ENCODE assay signal across 19 mouse cellular contexts in the genomic region with DNA sequence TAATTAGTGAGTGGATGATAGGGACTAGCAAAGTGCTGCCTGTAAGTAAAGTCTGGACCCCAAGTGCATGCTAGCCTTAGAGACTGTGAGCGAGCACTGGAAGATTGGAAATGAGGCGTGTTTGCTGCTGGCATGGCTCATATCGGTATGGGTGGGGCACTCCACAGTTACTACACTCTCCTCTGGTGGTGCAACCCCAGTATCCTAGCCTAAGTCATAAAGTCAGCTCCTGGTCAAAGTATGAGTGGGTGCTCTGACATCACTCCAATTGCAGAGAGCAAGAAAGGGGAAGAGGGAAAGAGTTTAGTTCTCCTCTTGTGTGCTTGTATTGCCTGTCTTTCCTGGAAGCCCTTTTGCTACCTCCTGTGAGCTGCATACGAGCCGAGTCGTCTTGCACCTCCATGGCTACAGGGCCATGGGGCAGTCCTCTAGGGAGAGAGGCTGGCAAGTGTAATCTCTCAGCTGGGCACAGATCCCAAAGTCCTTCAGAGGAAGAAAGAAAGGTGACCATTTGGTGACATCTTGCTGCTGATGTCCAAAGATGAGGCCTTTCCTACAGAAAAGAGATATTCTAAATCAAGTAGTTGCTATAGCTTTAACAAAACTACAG.
A peak's percentile ranks its signal among the peaks of the same experiment; 100 is the strongest.
DNase-seq lines count a peak whose midpoint lies in the region; ATAC-seq lines count a peak whose summit lies in the region.
"Had no signal": no experiment of that assay in that cellular context is flagged by ENCODE, and none has a peak within 500 bp of the region (broad histone marks: within the 10 kb centered on the region; RNA-seq: fewer than 3 reads in every experiment).

No protein-coding gene starts in this region.

- no peak for ATAC-seq in hindbrain, embryonic 13.5 days (ENCODE audit: low FRiP score)
- peak; percentile 58; the same call in 1 of the 2 replicates for ATAC-seq in intestine, embryonic 14.5 days (replicated peaks; ENCODE audit: low FRiP score, low TSS enrichment, low read depth)
- ATAC-seq: Patski had no signal

- peak; percentile 57 for DNase-seq in adrenal gland, adult 2 months
- DNase-seq in adrenal gland, postnatal 4 days (ENCODE audit: low spot score in 2 of 2) = no peak
- no peak for DNase-seq in hindbrain, embryonic 10.5 days (ENCODE audit: low spot score)
- no peak for DNase-seq in intestine, embryonic 14.5 days (ENCODE audit: low spot score)
- peak; percentile 52 to 63 for DNase-seq in monocyte, adult 2 months (ENCODE audit: low read depth in 1 of 2, low spot score in 2 of 2)
- DNase-seq in testis, postnatal 14 days (ENCODE audit: low spot score) = no peak
- no peak for DNase-seq in layer of hippocampus, postnatal 10 days (ENCODE audit: low spot score in 2 of 2)
- DNase-seq: gastrocnemius, postnatal 14 days; layer of hippocampus, adult 9-11 months; right cerebral cortex, postnatal 4 days; thymus, postnatal 36 days had no signal

- H3K27me3 ChIP-seq in hindbrain, embryonic 10.5 days (ENCODE audit: insufficient read depth, poor library complexity, severe bottlenecking) = no peaks in the 10 kb centered on the region
- 0 out of 2 replicates have a peak, but pooled peaks cover 5% of the 10 kb centered on the region for H3K27me3 ChIP-seq in hindbrain, embryonic 13.5 days
- H3K27me3 ChIP-seq in intestine, embryonic 14.5 days (replicated peaks; ENCODE audit: control insufficient read depth, insufficient read depth, low read length) = no peaks in the 10 kb centered on the region
- H3K27me3 ChIP-seq: heart, embryonic 15.5 days; hindbrain, embryonic 15.5 days; Patski; stomach, embryonic 15.5 days had no signal

- 76% methylated on average over 6 of the region's 6 CpGs for WGBS in hindbrain, embryonic 10.5 days
- 80% methylated on average over 6 of the region's 6 CpGs for WGBS in hindbrain, embryonic 13.5 days
- WGBS in intestine, embryonic 14.5 days = 79% methylated on average over 6 of the region's 6 CpGs

- H3K4me3 ChIP-seq in hindbrain, embryonic 10.5 days = no peak overlapping the region
- H3K4me3 ChIP-seq in hindbrain, embryonic 13.5 days = no peak overlapping the region
- no peak overlapping the region for H3K4me3 ChIP-seq in intestine, embryonic 14.5 days (ENCODE audit: low read depth, low read length)
- H3K4me3 ChIP-seq: heart, embryonic 15.5 days; hindbrain, embryonic 15.5 days; myocyte; stomach, embryonic 15.5 days had no signal

- H3K9me3 ChIP-seq in hindbrain, embryonic 10.5 days = no peaks in the 10 kb centered on the region
- no peaks in the 10 kb centered on the region for H3K9me3 ChIP-seq in hindbrain, embryonic 13.5 days
- no peaks in the 10 kb centered on the region for H3K9me3 ChIP-seq in intestine, embryonic 14.5 days (ENCODE audit: control insufficient read depth, low read length)
- H3K9me3 ChIP-seq: heart, embryonic 15.5 days; hindbrain, embryonic 15.5 days; stomach, embryonic 15.5 days had no signal

- peaks cover 13% of the 10 kb centered on the region for H3K4me1 ChIP-seq in hindbrain, embryonic 10.5 days (replicated peaks)
- peaks cover 24% of the 10 kb centered on the region for H3K4me1 ChIP-seq in hindbrain, embryonic 13.5 days (replicated peaks)
- no peaks in the 10 kb centered on the region for H3K4me1 ChIP-seq in intestine, embryonic 14.5 days (replicated peaks; ENCODE audit: control insufficient read depth, insufficient read depth, low read length)
- H3K4me1 ChIP-seq: heart, embryonic 15.5 days; stomach, embryonic 15.5 days had no signal

- peak overlapping the region; percentile 8; the same call in 1 of the 2 replicates for H3K27ac ChIP-seq in hindbrain, embryonic 10.5 days
- H3K27ac ChIP-seq in hindbrain, embryonic 13.5 days = no peak overlapping the region
- no peak overlapping the region for H3K27ac ChIP-seq in intestine, embryonic 14.5 days (ENCODE audit: low read depth)
- H3K27ac ChIP-seq: heart, embryonic 15.5 days; hindbrain, embryonic 15.5 days; kidney, postnatal 0 days; liver, embryonic 14.5 days; stomach, embryonic 15.5 days had no signal

- H3K4me2 ChIP-seq in hindbrain, embryonic 13.5 days = no peak overlapping the region
- H3K4me2 ChIP-seq in intestine, embryonic 14.5 days (ENCODE audit: low read length) = no peak overlapping the region
- H3K4me2 ChIP-seq: heart, embryonic 15.5 days; hindbrain, embryonic 15.5 days; stomach, embryonic 15.5 days had no signal

- H3K9ac ChIP-seq in hindbrain, embryonic 13.5 days = no peak overlapping the region
- H3K9ac ChIP-seq in intestine, embryonic 14.5 days (ENCODE audit: low read length) = no peak overlapping the region
- H3K9ac ChIP-seq: heart, embryonic 15.5 days; hindbrain, embryonic 15.5 days; liver, embryonic 14.5 days; stomach, embryonic 15.5 days had no signal

- no peaks in the 10 kb centered on the region for H3K36me3 ChIP-seq in hindbrain, embryonic 10.5 days
- H3K36me3 ChIP-seq in hindbrain, embryonic 13.5 days = no peaks in the 10 kb centered on the region
- no peaks in the 10 kb centered on the region for H3K36me3 ChIP-seq in intestine, embryonic 14.5 days (ENCODE audit: control insufficient read depth, insufficient read depth, low read length)
- H3K36me3 ChIP-seq: heart, embryonic 15.5 days; hindbrain, embryonic 15.5 days; stomach, embryonic 15.5 days had no signal

Comparison
In these comparisons a context has a peak if more than half of its experiments do, and no peak if none do; other contexts are left out.
1. DNase-seq: peak in adrenal gland, adult 2 months (single experiment) and monocyte, adult 2 months (2 of 2); none in adrenal gland, postnatal 4 days (0 of 2), hindbrain, embryonic 10.5 days (single experiment), intestine, embryonic 14.5 days (single experiment), testis, postnatal 14 days (single experiment) and layer of hippocampus, postnatal 10 days (0 of 2).